Mouse (Mus musculus): ENCODE measurements around the gene Grcc10. TPM values are rescaled to one million over a fixed set of nuclear protein-coding genes. Genes with fewer than 3 reads are reported as not detected.

The Grcc10 gene
- polyA plus RNA-seq (2014; fragmentation: Illumina TruSeq; extraction: RNeasy Lipid Tissue Mini Kit (QIAGEN cat#74804); ENCODE audit: low read depth, low replicate concordance), result 7.5 TPM

DNA sequence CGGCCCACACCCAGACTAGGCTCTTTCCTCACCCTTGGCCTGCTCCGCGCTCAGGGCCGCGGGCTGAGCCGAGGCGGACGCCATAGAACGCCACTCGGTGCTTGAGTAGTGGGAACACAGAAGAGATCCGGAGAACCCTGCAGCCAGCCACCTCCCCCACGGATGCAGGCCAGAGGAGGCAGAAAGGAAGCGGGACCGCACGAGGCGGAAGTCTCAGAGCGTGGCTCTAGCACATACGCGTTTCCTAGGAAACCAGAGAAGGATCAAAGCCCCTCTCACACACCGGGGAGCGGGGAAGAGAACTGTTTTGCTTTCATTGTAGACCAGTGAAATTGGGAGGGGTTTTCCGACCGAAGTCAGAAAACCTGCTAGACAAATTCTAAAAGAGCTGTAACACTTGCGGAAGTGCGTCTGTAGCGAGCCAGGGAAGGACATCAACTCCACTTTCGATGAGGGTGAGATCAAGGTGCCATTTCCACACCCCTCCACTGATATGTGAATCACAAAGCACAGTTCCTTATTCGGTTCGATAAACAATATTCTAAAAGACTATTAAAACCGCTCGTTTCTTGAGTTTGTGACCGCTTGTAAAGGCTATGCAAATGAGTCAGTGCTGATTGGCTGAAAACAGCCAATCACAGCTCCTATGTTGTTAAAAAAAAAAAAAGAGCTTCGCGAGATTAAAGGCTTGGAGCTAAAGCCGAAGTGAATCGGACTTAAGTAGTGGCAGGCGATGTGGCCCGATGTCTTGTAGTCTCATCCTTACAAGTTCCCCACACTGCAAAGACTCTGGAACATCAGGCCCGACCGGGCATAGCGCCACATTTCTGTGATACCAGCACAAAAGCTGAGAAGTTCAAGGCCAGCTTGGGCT is at the start of gene Grcc10:
TSS of gene Grcc10 (minus strand) at position 487 of the 874 bp plus-strand sequence.

DNA sequence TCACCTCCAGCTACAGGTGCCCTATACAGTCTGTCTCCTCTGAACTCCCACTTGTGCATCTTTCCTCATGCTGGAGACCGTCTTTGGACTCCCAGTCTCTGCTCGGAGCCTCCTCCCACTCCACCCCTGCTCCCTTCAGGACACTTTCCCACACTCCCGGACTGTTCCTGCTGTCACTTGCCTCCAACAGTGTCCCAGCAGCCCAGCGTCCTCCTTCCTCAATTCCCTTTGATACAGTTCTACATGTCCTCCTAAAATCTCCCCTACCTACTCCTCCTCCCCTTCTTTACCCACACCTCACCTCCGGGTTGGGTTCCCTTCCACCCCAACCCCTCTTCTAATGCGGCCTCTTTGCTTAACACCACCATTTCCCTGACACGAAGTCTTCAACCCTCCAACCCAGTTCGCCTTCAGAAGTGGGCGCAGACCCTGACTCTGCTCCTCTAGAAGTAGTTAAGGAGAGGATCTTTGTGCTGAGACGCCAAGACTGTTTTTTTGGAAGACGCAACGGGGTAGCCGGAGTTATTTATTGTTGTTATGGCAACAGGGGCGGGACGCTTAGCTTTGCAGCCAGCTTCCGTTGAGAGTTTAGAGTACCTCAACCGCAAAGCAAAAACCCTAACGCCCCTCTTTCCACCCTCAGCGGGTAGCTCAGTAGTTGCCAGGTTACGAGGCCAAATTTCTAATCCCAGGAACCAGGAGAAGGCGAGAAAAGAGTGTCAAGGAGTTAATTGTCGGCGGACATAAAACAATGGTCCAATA is 38.2 kb upstream of the Grcc10 start, which contains the start of gene Lrrc23:
TSS of gene Lrrc23 (minus strand) at position 506 of the 762 bp plus-strand sequence.

DNA sequence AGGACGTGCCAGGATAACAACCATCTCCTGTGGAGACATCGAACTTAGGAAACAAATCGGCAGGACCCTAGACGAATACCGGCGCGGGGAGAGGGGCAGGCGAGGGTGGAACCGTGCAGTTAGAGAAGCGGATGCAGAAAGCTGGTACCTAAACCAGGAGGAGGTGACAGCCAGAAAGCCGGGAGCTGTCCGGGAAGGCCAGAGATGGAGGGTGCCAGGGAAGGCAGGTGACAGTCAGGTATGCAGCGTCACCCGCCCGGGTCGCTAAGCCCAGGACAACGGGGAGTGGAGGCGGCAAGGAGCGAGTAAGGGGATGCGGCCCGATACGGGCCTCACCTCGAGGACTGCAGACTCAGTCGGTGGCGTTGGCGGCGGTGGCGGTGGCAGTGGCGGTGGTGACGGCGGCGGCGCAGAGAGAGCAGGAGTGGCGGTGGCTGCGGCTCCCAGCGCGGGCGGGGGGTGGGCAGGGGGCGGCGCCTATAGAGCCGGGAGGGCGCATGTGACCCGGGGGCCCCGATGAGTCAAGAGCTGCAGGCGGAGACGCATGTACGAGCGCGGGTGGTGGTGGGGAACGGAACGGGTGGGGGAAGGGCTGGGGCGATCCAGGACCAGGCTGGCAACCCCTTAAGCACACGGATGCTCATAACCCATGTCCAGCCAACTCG is 28.1 kb upstream of the Grcc10 start, which contains the start of gene Eno2:
TSS of gene Eno2 (minus strand) at position 573 of the 665 bp plus-strand sequence.

GRCm38 (mm10) chr6:124755831-124756595 is 14.8 kb upstream of the Grcc10 start, which contains the start of the genes Gm45234 and Atn1:
TSS of gene Gm45234 (minus strand) at chr6:124756021.
TSS of gene Atn1 (minus strand) at chr6:124756524.

GRCm38 (mm10) chr6:124738511-124739023 is 2.6 kb downstream of the Grcc10 start, which contains the start of gene Ptpn6:
TSS of gene Ptpn6 (minus strand) at chr6:124738714.

GRCm38 (mm10) chr6:124711824-124712782 is 29.1 kb downstream of the Grcc10 start, which contains the start of the genes Emg1 and Phb2:
TSS of gene Emg1 (minus strand) at chr6:124712178.
TSS of gene Phb2 (plus strand) at chr6:124712336.

Other genes with a start within 250 kb of the Grcc10 start
- 26.1 TPM for gene C1rl, start 248.3 kb downstream of the Grcc10 start, polyA plus RNA-seq (2014; fragmentation: Illumina TruSeq; extraction: RNeasy Lipid Tissue Mini Kit (QIAGEN cat#74804); ENCODE audit: low read depth, low replicate concordance)
- gene C1ra, start 229.0 kb downstream of the Grcc10 start, polyA plus RNA-seq (2014; fragmentation: Illumina TruSeq; extraction: RNeasy Lipid Tissue Mini Kit (QIAGEN cat#74804); ENCODE audit: low read depth, low replicate concordance), result 93.0 TPM
- gene C1s1, start 199.0 kb downstream of the Grcc10 start, polyA plus RNA-seq (2014; fragmentation: Illumina TruSeq; extraction: RNeasy Lipid Tissue Mini Kit (QIAGEN cat#74804); ENCODE audit: low read depth, low replicate concordance), result 437 TPM
- gene C1rb, start 171.1 kb downstream of the Grcc10 start, polyA plus RNA-seq (2014; fragmentation: Illumina TruSeq; extraction: RNeasy Lipid Tissue Mini Kit (QIAGEN cat#74804); ENCODE audit: low read depth, low replicate concordance), result not detected
- not detected for gene C1s2, start 105.3 kb downstream of the Grcc10 start, polyA plus RNA-seq (2014; fragmentation: Illumina TruSeq; extraction: RNeasy Lipid Tissue Mini Kit (QIAGEN cat#74804); ENCODE audit: low read depth, low replicate concordance)
- 44.0 TPM for gene Lpcat3, start 78.3 kb downstream of the Grcc10 start, polyA plus RNA-seq (2014; fragmentation: Illumina TruSeq; extraction: RNeasy Lipid Tissue Mini Kit (QIAGEN cat#74804); ENCODE audit: low read depth, low replicate concordance)
- 22.3 TPM for gene Emg1, start 29.2 kb downstream of the Grcc10 start, polyA plus RNA-seq (2014; fragmentation: Illumina TruSeq; extraction: RNeasy Lipid Tissue Mini Kit (QIAGEN cat#74804); ENCODE audit: low read depth, low replicate concordance)
- gene Phb2, start 29.0 kb downstream of the Grcc10 start, polyA plus RNA-seq (2014; fragmentation: Illumina TruSeq; extraction: RNeasy Lipid Tissue Mini Kit (QIAGEN cat#74804); ENCODE audit: low read depth, low replicate concordance), result 46.9 TPM
- gene Ptpn6, start 2.7 kb downstream of the Grcc10 start, polyA plus RNA-seq (2014; fragmentation: Illumina TruSeq; extraction: RNeasy Lipid Tissue Mini Kit (QIAGEN cat#74804); ENCODE audit: low read depth, low replicate concordance), result 3.8 TPM
- not detected for gene Gm45234, start 14.6 kb upstream of the Grcc10 start, polyA plus RNA-seq (2014; fragmentation: Illumina TruSeq; extraction: RNeasy Lipid Tissue Mini Kit (QIAGEN cat#74804); ENCODE audit: low read depth, low replicate concordance)
- gene Atn1, start 15.2 kb upstream of the Grcc10 start, polyA plus RNA-seq (2014; fragmentation: Illumina TruSeq; extraction: RNeasy Lipid Tissue Mini Kit (QIAGEN cat#74804); ENCODE audit: low read depth, low replicate concordance), result 0.56 TPM
- not detected for gene Eno2, start 28.3 kb upstream of the Grcc10 start, polyA plus RNA-seq (2014; fragmentation: Illumina TruSeq; extraction: RNeasy Lipid Tissue Mini Kit (QIAGEN cat#74804); ENCODE audit: low read depth, low replicate concordance)
- gene Lrrc23, start 38.4 kb upstream of the Grcc10 start, polyA plus RNA-seq (2014; fragmentation: Illumina TruSeq; extraction: RNeasy Lipid Tissue Mini Kit (QIAGEN cat#74804); ENCODE audit: low read depth, low replicate concordance), result not detected
- not detected for gene Spsb2, start 67.3 kb upstream of the Grcc10 start, polyA plus RNA-seq (2014; fragmentation: Illumina TruSeq; extraction: RNeasy Lipid Tissue Mini Kit (QIAGEN cat#74804); ENCODE audit: low read depth, low replicate concordance)
- gene Tpi1, start 72.9 kb upstream of the Grcc10 start, polyA plus RNA-seq (2014; fragmentation: Illumina TruSeq; extraction: RNeasy Lipid Tissue Mini Kit (QIAGEN cat#74804); ENCODE audit: low read depth, low replicate concordance), result 50.1 TPM
- gene Usp5, start 88.1 kb upstream of the Grcc10 start, polyA plus RNA-seq (2014; fragmentation: Illumina TruSeq; extraction: RNeasy Lipid Tissue Mini Kit (QIAGEN cat#74804); ENCODE audit: low read depth, low replicate concordance), result 12.3 TPM
- gene Cdca3, start 88.2 kb upstream of the Grcc10 start, polyA plus RNA-seq (2014; fragmentation: Illumina TruSeq; extraction: RNeasy Lipid Tissue Mini Kit (QIAGEN cat#74804); ENCODE audit: low read depth, low replicate concordance), result 0.90 TPM
- not detected for gene Gnb3, start 98.9 kb upstream of the Grcc10 start, polyA plus RNA-seq (2014; fragmentation: Illumina TruSeq; extraction: RNeasy Lipid Tissue Mini Kit (QIAGEN cat#74804); ENCODE audit: low read depth, low replicate concordance)
- gene P3h3, start 116.4 kb upstream of the Grcc10 start, polyA plus RNA-seq (2014; fragmentation: Illumina TruSeq; extraction: RNeasy Lipid Tissue Mini Kit (QIAGEN cat#74804); ENCODE audit: low read depth, low replicate concordance), result not detected
- gene Gpr162, start 122.6 kb upstream of the Grcc10 start, polyA plus RNA-seq (2014; fragmentation: Illumina TruSeq; extraction: RNeasy Lipid Tissue Mini Kit (QIAGEN cat#74804); ENCODE audit: low read depth, low replicate concordance), result not detected
- gene Cd4, start 146.8 kb upstream of the Grcc10 start, polyA plus RNA-seq (2014; fragmentation: Illumina TruSeq; extraction: RNeasy Lipid Tissue Mini Kit (QIAGEN cat#74804); ENCODE audit: low read depth, low replicate concordance), result 0.16 TPM
- gene Lag3, start 170.3 kb upstream of the Grcc10 start, polyA plus RNA-seq (2014; fragmentation: Illumina TruSeq; extraction: RNeasy Lipid Tissue Mini Kit (QIAGEN cat#74804); ENCODE audit: low read depth, low replicate concordance), result not detected
- gene Ptms, start 178.7 kb upstream of the Grcc10 start, polyA plus RNA-seq (2014; fragmentation: Illumina TruSeq; extraction: RNeasy Lipid Tissue Mini Kit (QIAGEN cat#74804); ENCODE audit: low read depth, low replicate concordance), result 344 TPM
- 16.7 TPM for gene Mlf2, start 190.0 kb upstream of the Grcc10 start, polyA plus RNA-seq (2014; fragmentation: Illumina TruSeq; extraction: RNeasy Lipid Tissue Mini Kit (QIAGEN cat#74804); ENCODE audit: low read depth, low replicate concordance)
- gene Cops7a, start 224.2 kb upstream of the Grcc10 start, polyA plus RNA-seq (2014; fragmentation: Illumina TruSeq; extraction: RNeasy Lipid Tissue Mini Kit (QIAGEN cat#74804); ENCODE audit: low read depth, low replicate concordance), result 16.8 TPM